Comparison of ENCODE assay signal across 12 mouse cellular contexts in the genomic region with DNA sequence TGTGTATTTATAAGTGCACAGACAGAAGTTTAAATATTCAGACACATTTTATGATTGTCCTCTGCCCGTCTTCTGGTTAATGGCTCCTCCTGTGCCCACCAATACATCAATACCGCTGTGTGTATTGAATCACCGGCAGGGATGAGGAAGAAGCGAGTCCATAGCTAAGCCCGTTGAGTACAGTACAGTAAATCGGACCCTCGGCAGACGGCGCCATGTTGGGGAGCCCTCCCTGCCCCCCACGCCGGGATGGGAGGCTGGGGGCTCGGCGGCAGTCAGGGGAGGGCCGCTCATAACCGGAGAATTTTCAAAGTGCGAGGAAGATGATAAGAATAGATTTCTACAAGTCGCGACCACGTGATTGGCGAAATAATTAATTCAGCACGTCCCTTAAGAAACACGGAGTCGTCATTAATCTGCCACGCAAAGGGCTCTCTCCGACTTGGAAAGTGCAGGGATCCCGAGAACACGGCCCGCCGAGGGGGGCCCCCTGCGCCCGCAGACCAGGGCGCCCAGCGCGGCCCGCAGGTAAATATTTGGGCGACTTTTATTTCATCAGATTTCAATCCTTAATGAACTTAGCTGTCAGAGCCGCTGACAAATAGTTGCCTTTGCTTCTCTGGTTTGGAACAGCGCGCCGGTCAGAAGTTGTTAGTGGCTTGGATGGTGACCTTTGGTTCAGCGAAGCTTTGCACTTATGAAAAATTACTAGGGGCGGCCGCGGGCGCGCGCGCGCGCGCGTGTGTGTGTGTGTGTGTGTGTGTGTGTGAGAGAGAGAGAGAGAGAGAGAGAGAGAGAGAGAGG. TPM values are rescaled to one million over a fixed set of nuclear protein-coding genes. Genes with fewer than 3 reads are reported as not detected.
DNase-seq lines count a peak whose midpoint lies in the region; ATAC-seq and TF ChIP-seq lines count a peak whose summit lies in the region.
"Had no signal": no experiment of that assay in that cellular context is flagged by ENCODE, and none has a peak within 500 bp of the region (broad histone marks: within the 10 kb centered on the region; RNA-seq: fewer than 3 reads in every experiment).

No protein-coding gene starts in this region.

- peak; percentile 67 for DNase-seq in embryo, embryonic 10 days (ENCODE audit: low spot score)
- DNase-seq in embryo, embryonic 10.5 days (ENCODE audit: low spot score) = no peak
- peak; percentile 36 for DNase-seq in liver, embryonic 11.5 days (ENCODE audit: low spot score)
- DNase-seq in liver, postnatal 0 days = no peak
- no peak for DNase-seq in right cerebral cortex, adult 2 months (ENCODE audit: low spot score in 2 of 2)
- DNase-seq: liver, embryonic 13.5 days; spleen, adult 18-20 months had no signal

- no peaks in the 10 kb centered on the region; the same call in 1 of the 2 replicates for H3K4me1 ChIP-seq in liver, embryonic 11.5 days (replicated peaks; ENCODE audit: control insufficient read depth, insufficient read depth, low read length)
- H3K4me1 ChIP-seq in liver, postnatal 0 days (ENCODE audit: insufficient read depth) = no peaks in the 10 kb centered on the region; the same call in 1 of the 2 replicates
- peaks cover 2% of the 10 kb centered on the region; the same call in 1 of the 2 replicates for H3K4me1 ChIP-seq in intestine, embryonic 15.5 days (replicated peaks)
- peaks cover 2% of the 10 kb centered on the region; the same call in 1 of the 2 replicates for H3K4me1 ChIP-seq in small intestine, adult 2 months (ENCODE audit: control insufficient read depth, insufficient read depth, insufficient read length, low read length)
- H3K4me1 ChIP-seq: liver, embryonic 13.5 days had no signal

- no peak for ATAC-seq in liver, embryonic 11.5 days (replicated peaks; ENCODE audit: low FRiP score)
- no peak for ATAC-seq in liver, postnatal 0 days
- no peak for ATAC-seq in intestine, embryonic 15.5 days
- no peak for ATAC-seq in megakaryocyte progenitor cell, adult 5-6 weeks (replicated peaks; ENCODE audit: poor library complexity)
- ATAC-seq: forebrain, embryonic 13.5 days; inflammation-experienced regulatory T-cells, adult 6 months had no signal

- no peak for TF ChIP-seq POLR2A in small intestine, adult 2 months (IDR thresholded peaks at IDR 0.05; ENCODE audit: low read depth, low read length)

- WGBS in liver, embryonic 11.5 days = 2% methylated on average over 52 of the region's 52 CpGs
- WGBS in liver, postnatal 0 days (ENCODE audit: insufficient replicate concordance) = 2% methylated on average over 52 of the region's 52 CpGs
- WGBS in intestine, embryonic 15.5 days = 4% methylated on average over 52 of the region's 52 CpGs
- 7% methylated on average over 52 of the region's 52 CpGs for WGBS in small intestine, adult 2 months

- H3K4me3 ChIP-seq in liver, embryonic 11.5 days (ENCODE audit: low read depth, low read length) = 0 out of 2 replicates have a peak overlapping the region, but pooled peaks have one; percentile 6
- H3K4me3 ChIP-seq in liver, postnatal 0 days (ENCODE audit: low read depth, low read length) = no peak overlapping the region
- peak overlapping the region; percentile 31 for H3K4me3 ChIP-seq in intestine, embryonic 15.5 days (replicated peaks)
- peak overlapping the region; percentile 40 for H3K4me3 ChIP-seq in small intestine, adult 2 months (ENCODE audit: low read depth, low read length)
- H3K4me3 ChIP-seq: forebrain, embryonic 13.5 days; liver, embryonic 13.5 days had no signal

- no peaks in the 10 kb centered on the region for H3K9me3 ChIP-seq in liver, embryonic 11.5 days (ENCODE audit: control insufficient read depth, low read length)
- H3K9me3 ChIP-seq in liver, postnatal 0 days (ENCODE audit: low read length) = no peaks in the 10 kb centered on the region
- no peaks in the 10 kb centered on the region for H3K9me3 ChIP-seq in intestine, embryonic 15.5 days
- H3K9me3 ChIP-seq: forebrain, embryonic 13.5 days; liver, embryonic 13.5 days had no signal

- H3K27ac ChIP-seq in liver, embryonic 11.5 days (ENCODE audit: low read depth, low read length) = no peak overlapping the region
- H3K27ac ChIP-seq in liver, postnatal 0 days (ENCODE audit: low read depth) = no peak overlapping the region
- 0 out of 2 replicates have a peak overlapping the region, but pooled peaks have one; percentile 51 for H3K27ac ChIP-seq in intestine, embryonic 15.5 days
- H3K27ac ChIP-seq in small intestine, adult 2 months (ENCODE audit: insufficient read depth, low read depth, low read length) = no peak overlapping the region
- H3K27ac ChIP-seq: forebrain, embryonic 13.5 days; liver, embryonic 13.5 days had no signal

- H3K4me2 ChIP-seq in liver, embryonic 11.5 days = peak overlapping the region; percentile 24
- no peak overlapping the region for H3K4me2 ChIP-seq in liver, postnatal 0 days (ENCODE audit: low read depth, low read length)
- H3K4me2 ChIP-seq in intestine, embryonic 15.5 days (replicated peaks) = peak overlapping the region; percentile 60
- H3K4me2 ChIP-seq: forebrain, embryonic 13.5 days; liver, embryonic 13.5 days had no signal

- TF ChIP-seq EP300 in liver, postnatal 0 days (IDR thresholded peaks at IDR 0.05; ENCODE audit: low read depth) = no peak

- TF ChIP-seq CTCF in liver, postnatal 0 days (IDR thresholded peaks at IDR 0.05; ENCODE audit: low read depth) = no peak
- TF ChIP-seq CTCF in small intestine, adult 2 months (IDR thresholded peaks at IDR 0.05; ENCODE audit: extremely low read depth, insufficient read length, insufficient replicate concordance, low read depth, low read length) = no peak

- no peaks in the 10 kb centered on the region for H3K36me3 ChIP-seq in liver, embryonic 11.5 days (ENCODE audit: control insufficient read depth, insufficient read depth, low read length)
- H3K36me3 ChIP-seq in liver, postnatal 0 days (replicated peaks; ENCODE audit: insufficient read depth, low read length) = no peaks in the 10 kb centered on the region
- H3K36me3 ChIP-seq in intestine, embryonic 15.5 days = no peaks in the 10 kb centered on the region
- no peaks in the 10 kb centered on the region for H3K36me3 ChIP-seq in small intestine, adult 2 months (ENCODE audit: control insufficient read depth, insufficient read depth, low read length)
- H3K36me3 ChIP-seq: liver, embryonic 13.5 days had no signal

- no peak overlapping the region for H3K9ac ChIP-seq in liver, embryonic 11.5 days (ENCODE audit: low read depth, low read length)
- H3K9ac ChIP-seq in liver, postnatal 0 days (replicated peaks) = no peak overlapping the region
- no peak overlapping the region for H3K9ac ChIP-seq in intestine, embryonic 15.5 days
- H3K9ac ChIP-seq: forebrain, embryonic 13.5 days; liver, embryonic 13.5 days had no signal

- peaks cover 98% of the 10 kb centered on the region for H3K27me3 ChIP-seq in liver, embryonic 11.5 days (replicated peaks; ENCODE audit: control insufficient read depth, insufficient read depth, low read length)
- peaks cover 96% of the 10 kb centered on the region for H3K27me3 ChIP-seq in liver, postnatal 0 days (ENCODE audit: insufficient read depth, low read length)
- peaks cover 70% of the 10 kb centered on the region for H3K27me3 ChIP-seq in intestine, embryonic 15.5 days (replicated peaks)
- H3K27me3 ChIP-seq in small intestine, adult 2 months (ENCODE audit: control insufficient read depth, insufficient read depth, low read length) = peaks cover 68% of the 10 kb centered on the region

RNA-seq across cellular contexts. Expression of gene Gm28230, which starts 6.2 kb away (rescaled TPM):
- polyA plus RNA-seq in liver, embryonic 11.5 days (2014; fragmentation: Nextera tagmentation; extraction: Ambion mirVana) = not detected in 2 replicates
- polyA plus RNA-seq in liver, postnatal 0 days (2015; fragmentation: Nextera tagmentation; extraction: Ambion mirVana) = not detected in 2 replicates
- 0.55 and 0.73 TPM in 2 replicates for polyA plus RNA-seq in intestine, embryonic 15.5 days (2015; fragmentation: Nextera tagmentation; extraction: Ambion mirVana)
- 0.04 and 0.10 TPM in 2 replicates for polyA plus RNA-seq in small intestine, adult 2 months (2012; rRNA removed)
- not detected in 2 replicates for total RNA-seq in megakaryocyte progenitor cell, adult 5-6 weeks (2015)
- total RNA-seq in megakaryocyte progenitor cell, adult 5-6 weeks (2017) = not detected in 2 replicates
- polyA plus RNA-seq: forebrain, embryonic 13.5 days; inflammation-experienced regulatory T-cells, adult 6 months; liver, embryonic 13.5 days had no signal

RNA-seq across cellular contexts. Expression of gene Hoxd4, which starts 21.0 kb away (rescaled TPM):
- polyA plus RNA-seq in liver, embryonic 11.5 days (2014; fragmentation: Nextera tagmentation; extraction: Ambion mirVana) = 0.14 and 0.18 TPM in 2 replicates
- not detected in 2 replicates for polyA plus RNA-seq in liver, postnatal 0 days (2015; fragmentation: Nextera tagmentation; extraction: Ambion mirVana)
- 1.2 and 1.6 TPM in 2 replicates for polyA plus RNA-seq in intestine, embryonic 15.5 days (2015; fragmentation: Nextera tagmentation; extraction: Ambion mirVana)
- 1.2 and 2.9 TPM in 2 replicates for polyA plus RNA-seq in small intestine, adult 2 months (2012; rRNA removed)
- not detected in 2 replicates for total RNA-seq in megakaryocyte progenitor cell, adult 5-6 weeks (2015)
- total RNA-seq in megakaryocyte progenitor cell, adult 5-6 weeks (2017) = not detected in 2 replicates
- polyA plus RNA-seq: forebrain, embryonic 13.5 days; inflammation-experienced regulatory T-cells, adult 6 months; liver, embryonic 13.5 days had no signal

RNA-seq across cellular contexts. Expression of gene Hoxd3, which starts 21.0 kb away (rescaled TPM):
- polyA plus RNA-seq in liver, embryonic 11.5 days (2014; fragmentation: Nextera tagmentation; extraction: Ambion mirVana) = 0.47 and 0.87 TPM in 2 replicates
- polyA plus RNA-seq in liver, postnatal 0 days (2015; fragmentation: Nextera tagmentation; extraction: Ambion mirVana) = not detected in 2 replicates
- polyA plus RNA-seq in intestine, embryonic 15.5 days (2015; fragmentation: Nextera tagmentation; extraction: Ambion mirVana) = 18.8 and 19.2 TPM in 2 replicates
- polyA plus RNA-seq in small intestine, adult 2 months (2012; rRNA removed) = 0.42 and 0.48 TPM in 2 replicates
- total RNA-seq in megakaryocyte progenitor cell, adult 5-6 weeks (2015) = not detected in 2 replicates
- total RNA-seq in megakaryocyte progenitor cell, adult 5-6 weeks (2017) = not detected in 2 replicates
- polyA plus RNA-seq: forebrain, embryonic 13.5 days; inflammation-experienced regulatory T-cells, adult 6 months had no signal

RNA-seq across cellular contexts. Expression of gene Hoxd8, which starts 28.3 kb away (rescaled TPM):
- polyA plus RNA-seq in liver, embryonic 11.5 days (2014; fragmentation: Nextera tagmentation; extraction: Ambion mirVana) = 0.82 and 1.2 TPM in 2 replicates
- polyA plus RNA-seq in liver, postnatal 0 days (2015; fragmentation: Nextera tagmentation; extraction: Ambion mirVana) = 0.04 TPM in 1 of 2 replicates, not detected in the other
- 4.2 and 5.1 TPM in 2 replicates for polyA plus RNA-seq in intestine, embryonic 15.5 days (2015; fragmentation: Nextera tagmentation; extraction: Ambion mirVana)
- polyA plus RNA-seq in small intestine, adult 2 months (2012; rRNA removed) = 0.60 and 3.1 TPM in 2 replicates
- not detected in 2 replicates for total RNA-seq in megakaryocyte progenitor cell, adult 5-6 weeks (2015)
- not detected in 2 replicates for total RNA-seq in megakaryocyte progenitor cell, adult 5-6 weeks (2017)
- polyA plus RNA-seq: forebrain, embryonic 13.5 days; inflammation-experienced regulatory T-cells, adult 6 months had no signal

RNA-seq across cellular contexts. Expression of gene Hoxd1, which starts 30.1 kb away (rescaled TPM):
- polyA plus RNA-seq in liver, embryonic 11.5 days (2014; fragmentation: Nextera tagmentation; extraction: Ambion mirVana) = 0.11 TPM in 1 of 2 replicates, not detected in the other
- polyA plus RNA-seq in liver, postnatal 0 days (2015; fragmentation: Nextera tagmentation; extraction: Ambion mirVana) = not detected in 2 replicates
- 0.09 and 0.10 TPM in 2 replicates for polyA plus RNA-seq in intestine, embryonic 15.5 days (2015; fragmentation: Nextera tagmentation; extraction: Ambion mirVana)
- not detected in 2 replicates for polyA plus RNA-seq in small intestine, adult 2 months (2012; rRNA removed)
- total RNA-seq in megakaryocyte progenitor cell, adult 5-6 weeks (2015) = not detected in 2 replicates
- not detected in 2 replicates for total RNA-seq in megakaryocyte progenitor cell, adult 5-6 weeks (2017)
- polyA plus RNA-seq: forebrain, embryonic 13.5 days; inflammation-experienced regulatory T-cells, adult 6 months; liver, embryonic 13.5 days had no signal

Comparison
In these comparisons a context has a peak if more than half of its experiments do, and no peak if none do; other contexts are left out.
1. DNase-seq: peak in embryo, embryonic 10 days (single experiment) and liver, embryonic 11.5 days (single experiment); none in embryo, embryonic 10.5 days (single experiment), liver, postnatal 0 days (single experiment) and right cerebral cortex, adult 2 months (0 of 2).
2. RNA of gene Hoxd3, which starts 21.0 kb away (polyA plus RNA-seq): 18.8 to 19.2 TPM in intestine, embryonic 15.5 days; 0.47 to 0.87 TPM in liver, embryonic 11.5 days, 0.42 to 0.48 TPM in small intestine, adult 2 months and not detected in liver, postnatal 0 days; every median in the first group is over 10 times any median in the second.